Mouse (Mus musculus) heart, adult 10 weeks (tissue): ENCODE data around the gene Fndc5. TPM values are rescaled to one million over a fixed set of nuclear protein-coding genes. Genes with fewer than 3 reads are reported as not detected.

Experiments used
- polyA plus RNA-seq: library from polyadenylated mRNA; stranded (reverse); fragments of 350-450 nt; fragmentation: Illumina TruSeq; extraction: RNeasy Lipid Tissue Mini Kit (QIAGEN cat#74804); gene quantifications from one replicate; pipeline ENCODE4 v1.2.3, GENCODE M21; 2014; ENCODE audit warnings: low read depth, low replicate concordance

Gene Fndc5
- polyA plus RNA-seq = 330 TPM

DNA sequence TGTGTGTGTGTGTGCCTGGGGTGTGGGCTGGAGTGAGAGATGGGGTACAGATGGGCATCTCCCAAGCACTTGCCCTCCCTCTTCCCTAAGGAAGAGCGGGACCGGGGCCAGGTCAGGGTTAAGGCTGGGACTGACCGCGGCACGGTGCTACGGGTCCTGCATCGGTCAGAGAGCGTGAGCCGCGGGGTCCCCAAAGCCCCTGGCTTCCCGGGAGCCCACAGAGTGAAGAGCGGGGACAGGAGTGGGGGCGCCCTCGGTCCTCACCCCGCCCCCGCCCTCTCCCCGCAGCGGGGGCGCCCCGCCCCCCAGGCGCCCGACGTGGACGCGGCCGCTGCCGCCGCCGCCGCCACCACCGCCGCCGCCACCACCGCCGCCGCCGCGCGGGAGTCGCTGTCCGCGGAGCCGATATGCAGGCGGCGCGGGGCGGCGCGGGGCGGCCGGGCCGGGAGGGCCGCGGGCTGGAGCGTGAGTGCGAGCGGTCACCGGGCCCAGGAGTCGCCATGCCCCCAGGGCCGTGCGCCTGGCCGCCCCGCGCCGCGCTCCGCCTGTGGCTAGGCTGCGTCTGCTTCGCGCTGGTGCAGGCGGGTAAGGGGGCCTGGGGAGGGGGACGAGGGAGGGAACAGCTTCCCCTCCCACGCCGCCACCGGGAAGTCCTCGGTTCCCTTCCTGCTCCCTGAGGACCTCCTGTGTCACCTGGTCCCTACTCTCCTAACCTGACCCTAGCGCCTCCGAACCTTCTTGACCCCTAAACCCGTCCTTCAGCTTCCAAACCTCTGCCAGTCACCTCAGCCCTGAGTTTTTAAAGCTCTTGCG is at the start of gene Fndc5:
Fndc5 (plus strand) TSS at position 421 of the 813 bp plus-strand sequence.

DNA sequence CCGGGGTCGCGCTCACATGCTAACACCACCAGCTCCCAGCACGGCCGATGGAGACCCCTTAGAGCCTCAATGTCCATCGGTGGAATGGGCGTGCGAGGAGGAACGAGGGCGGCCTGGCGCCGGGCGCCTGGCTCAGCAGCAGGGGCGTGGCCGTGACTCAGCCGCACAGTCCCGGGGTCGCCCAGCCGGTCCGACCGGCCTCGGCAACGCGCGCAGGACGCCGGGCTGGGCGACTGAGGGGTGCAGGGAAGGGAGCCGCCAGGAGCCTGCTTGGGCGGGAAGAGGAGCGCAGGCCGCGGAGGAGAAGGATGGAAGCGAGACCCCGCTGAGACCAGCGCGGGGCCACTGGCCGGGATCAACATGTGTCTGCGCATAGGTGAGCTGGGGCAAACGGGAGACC is 31.4 kb upstream of the Fndc5 start, which contains the start of gene Tmem54:
Tmem54 (plus strand) TSS at position 193 of the 400 bp plus-strand sequence.

DNA sequence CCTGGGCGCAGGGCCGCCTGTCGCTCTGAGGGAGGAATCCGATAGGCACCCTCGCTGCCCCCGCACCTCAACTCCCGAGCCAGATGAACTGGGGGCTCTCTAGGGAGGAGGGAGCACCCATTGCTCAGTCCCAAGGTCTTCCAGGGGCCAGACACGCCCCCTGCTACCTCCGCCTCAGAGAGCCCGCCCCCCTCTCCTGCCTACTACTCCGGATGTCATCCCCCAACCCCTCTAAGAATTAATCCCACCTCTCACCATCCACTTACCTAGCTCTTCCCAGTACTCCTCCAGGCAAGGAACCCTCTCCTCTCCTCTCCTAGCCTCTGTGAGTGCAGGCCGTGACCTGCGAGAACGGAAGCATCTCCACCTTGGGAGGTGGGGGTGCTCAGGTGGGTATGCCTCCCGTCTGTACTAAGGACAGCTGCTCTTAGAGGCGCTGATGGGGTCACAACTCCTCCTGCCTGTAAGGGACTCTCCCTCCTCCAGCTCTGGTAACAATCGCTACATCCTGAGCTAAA is 15.2 kb upstream of the Fndc5 start, which contains the start of gene Hpca:
Hpca (minus strand) TSS at position 468 of the 518 bp plus-strand sequence.

DNA sequence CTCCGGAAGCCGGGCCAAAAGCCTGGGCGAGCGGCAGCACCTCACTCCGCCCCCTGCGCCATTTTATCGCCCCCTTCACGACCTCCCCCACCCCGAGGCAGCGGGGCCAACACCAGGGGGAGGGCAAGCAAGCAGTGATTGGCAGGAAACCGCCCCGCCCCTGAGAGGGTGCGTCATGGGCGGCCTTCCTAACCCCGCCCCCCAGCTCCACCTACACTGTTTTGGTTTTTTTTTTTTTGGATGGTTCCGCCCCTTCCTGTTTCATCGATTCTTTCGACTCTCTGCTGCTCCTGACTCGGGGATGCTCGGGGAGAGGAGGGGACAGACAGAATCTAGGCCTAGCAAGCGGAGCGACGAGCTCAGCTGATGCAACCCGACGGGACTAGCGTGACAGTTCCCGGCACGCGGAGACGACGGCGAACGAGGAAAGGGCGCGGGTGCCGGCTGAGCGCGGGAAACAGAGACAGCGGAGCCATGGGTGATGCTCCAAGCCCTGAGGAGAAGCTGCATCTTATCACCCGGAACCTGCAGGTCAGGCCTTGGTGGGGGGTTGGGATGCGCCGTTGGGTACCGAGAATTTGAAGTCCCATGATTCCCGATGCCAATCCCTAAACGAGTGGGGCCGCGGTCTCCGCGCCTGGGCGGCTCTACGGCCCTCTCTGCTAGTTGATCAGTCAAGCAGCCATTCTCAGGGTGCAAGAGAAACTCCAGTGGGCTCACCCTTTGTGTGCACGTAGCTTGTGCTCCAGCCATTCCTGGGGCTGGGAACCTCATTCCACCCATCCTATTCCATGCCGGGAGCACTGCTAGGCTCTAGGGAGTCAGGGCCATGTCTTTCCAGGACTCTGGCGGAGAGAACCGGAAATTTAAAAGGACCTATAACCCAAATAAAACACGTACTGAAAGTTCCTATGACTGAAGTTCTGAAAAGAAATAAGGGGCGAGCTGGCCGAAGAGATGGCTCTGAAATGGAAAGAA is 53.0 kb downstream of the Fndc5 start, which contains the start of the genes S100pbp and Yars:
S100pbp (minus strand) TSS at position 186 of the 978 bp plus-strand sequence.
Yars (plus strand) TSS at position 219 of the 978 bp plus-strand sequence.

Other genes with a start within 250 kb of the Fndc5 start
- 2.6 TPM for gene Azin2, start 174.6 kb upstream of the Fndc5 start, polyA plus RNA-seq
- 80.0 TPM for gene Ak2, start 145.0 kb upstream of the Fndc5 start, polyA plus RNA-seq
- 25.3 TPM for gene Rnf19b, start 78.7 kb upstream of the Fndc5 start, polyA plus RNA-seq
- gene Tmem54, start 31.5 kb upstream of the Fndc5 start, polyA plus RNA-seq = not detected
- gene Hpca, start 15.0 kb upstream of the Fndc5 start, polyA plus RNA-seq = 0.39 TPM
- 12.3 TPM for gene S100pbp, start 52.7 kb downstream of the Fndc5 start, polyA plus RNA-seq
- gene Yars, start 52.8 kb downstream of the Fndc5 start, polyA plus RNA-seq = 23.2 TPM
- gene C77080, start 124.4 kb downstream of the Fndc5 start, polyA plus RNA-seq = 2.6 TPM
- 21.0 TPM for gene Sync, start 150.6 kb downstream of the Fndc5 start, polyA plus RNA-seq
- gene Rbbp4, start 198.4 kb downstream of the Fndc5 start, polyA plus RNA-seq = 41.0 TPM
- gene Zbtb8os, start 198.7 kb downstream of the Fndc5 start, polyA plus RNA-seq = 33.3 TPM
- gene Zbtb8a, start 241.1 kb downstream of the Fndc5 start, polyA plus RNA-seq = 3.6 TPM